Comparison of ENCODE assay signal across 23 mouse cellular contexts in the genomic region with DNA sequence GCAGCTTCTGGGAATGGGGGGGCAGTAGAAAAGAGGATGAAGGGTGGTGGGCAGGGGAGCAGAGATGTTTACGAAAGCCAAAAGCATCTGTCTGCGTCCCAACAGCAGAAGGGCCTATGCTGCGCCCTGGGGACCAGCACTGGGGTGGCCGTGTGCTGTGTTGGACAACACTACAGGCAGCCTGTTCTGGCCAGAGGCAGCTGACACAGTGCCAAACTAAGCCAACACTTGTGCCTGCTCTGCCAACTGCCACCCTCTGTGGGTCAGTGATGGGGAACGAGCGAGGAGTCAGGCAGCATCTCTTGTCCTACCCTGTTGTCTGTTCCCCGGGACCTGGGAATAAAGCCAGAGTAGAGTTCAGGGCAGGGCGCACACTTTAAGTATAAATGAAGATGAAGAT.
DNase-seq lines count a peak whose midpoint lies in the region; ATAC-seq and TF ChIP-seq lines count a peak whose summit lies in the region.
"Had no signal": no experiment of that assay in that cellular context is flagged by ENCODE, and none has a peak within 500 bp of the region (broad histone marks: within the 10 kb centered on the region; RNA-seq: fewer than 3 reads in every experiment).

No protein-coding gene starts in this region.

- H3K4me1 ChIP-seq in hindbrain, postnatal 0 days (ENCODE audit: insufficient read depth, low read length) = no peaks in the 10 kb centered on the region
- 0 out of 2 replicates have a peak, but pooled peaks cover 2% of the 10 kb centered on the region for H3K4me1 ChIP-seq in hindbrain, embryonic 10.5 days (replicated peaks)
- 0 out of 2 replicates have a peak, but pooled peaks cover 2% of the 10 kb centered on the region for H3K4me1 ChIP-seq in midbrain, postnatal 0 days (ENCODE audit: insufficient read depth, low read length)
- no peaks in the 10 kb centered on the region for H3K4me1 ChIP-seq in midbrain, embryonic 10.5 days
- H3K4me1 ChIP-seq: embryonic facial prominence, embryonic 15.5 days; heart, embryonic 15.5 days; liver, embryonic 13.5 days; midbrain, embryonic 12.5 days had no signal

- no peak overlapping the region for H3K4me2 ChIP-seq in hindbrain, postnatal 0 days (ENCODE audit: low read depth, low read length)
- no peak overlapping the region for H3K4me2 ChIP-seq in midbrain, postnatal 0 days (ENCODE audit: low read depth, low read length, poor library complexity, severe bottlenecking)
- H3K4me2 ChIP-seq: embryonic facial prominence, embryonic 15.5 days; forebrain, embryonic 15.5 days; heart, embryonic 15.5 days; liver, embryonic 13.5 days; midbrain, embryonic 12.5 days had no signal

- no peak for TF ChIP-seq CTCF in hindbrain, postnatal 0 days (IDR thresholded peaks at IDR 0.05; ENCODE audit: low read depth)
- TF ChIP-seq CTCF in midbrain, postnatal 0 days (IDR thresholded peaks at IDR 0.05) = no peak

- 0 out of 2 replicates have a peak, but pooled peaks have one; percentile 33 for ATAC-seq in frontal cortex, adult (ENCODE audit: low TSS enrichment)
- ATAC-seq in hindbrain, postnatal 0 days = peak; percentile 66; the same call in 1 of the 2 replicates
- ATAC-seq in midbrain, postnatal 0 days (ENCODE audit: low FRiP score) = no peak

- H3K9me3 ChIP-seq in hindbrain, postnatal 0 days (ENCODE audit: low read length) = no peaks in the 10 kb centered on the region
- no peaks in the 10 kb centered on the region for H3K9me3 ChIP-seq in hindbrain, embryonic 10.5 days
- H3K9me3 ChIP-seq in midbrain, postnatal 0 days (ENCODE audit: low read length) = no peaks in the 10 kb centered on the region
- no peaks in the 10 kb centered on the region for H3K9me3 ChIP-seq in midbrain, embryonic 10.5 days (replicated peaks)
- H3K9me3 ChIP-seq: embryonic facial prominence, embryonic 15.5 days; forebrain, embryonic 15.5 days; heart, embryonic 15.5 days; liver, embryonic 13.5 days; midbrain, embryonic 12.5 days had no signal

- H3K36me3 ChIP-seq in hindbrain, postnatal 0 days (ENCODE audit: insufficient read depth, low read length) = no peaks in the 10 kb centered on the region
- H3K36me3 ChIP-seq in hindbrain, embryonic 10.5 days = no peaks in the 10 kb centered on the region
- no peaks in the 10 kb centered on the region for H3K36me3 ChIP-seq in midbrain, postnatal 0 days (ENCODE audit: insufficient read depth, low read length)
- H3K36me3 ChIP-seq in midbrain, embryonic 10.5 days = no peaks in the 10 kb centered on the region
- H3K36me3 ChIP-seq: embryonic facial prominence, embryonic 15.5 days; forebrain, embryonic 15.5 days; G1E; heart, embryonic 15.5 days; liver, embryonic 13.5 days; midbrain, embryonic 12.5 days had no signal

- 0 out of 2 replicates have a peak, but pooled peaks cover 3% of the 10 kb centered on the region for H3K27me3 ChIP-seq in hindbrain, postnatal 0 days (ENCODE audit: insufficient read depth, low read length)
- peaks cover 2% of the 10 kb centered on the region; the same call in 1 of the 2 replicates for H3K27me3 ChIP-seq in hindbrain, embryonic 10.5 days (ENCODE audit: insufficient read depth, poor library complexity, severe bottlenecking)
- H3K27me3 ChIP-seq in midbrain, postnatal 0 days (ENCODE audit: insufficient read depth, low read length) = no peaks in the 10 kb centered on the region
- H3K27me3 ChIP-seq in midbrain, embryonic 10.5 days (ENCODE audit: low read depth, poor library complexity, severe bottlenecking) = no peaks in the 10 kb centered on the region
- H3K27me3 ChIP-seq: forebrain, embryonic 15.5 days; liver, embryonic 13.5 days had no signal

- WGBS in hindbrain, postnatal 0 days = 56% methylated on average over 8 of the region's 8 CpGs
- WGBS in hindbrain, embryonic 10.5 days = 88% methylated on average over 8 of the region's 8 CpGs
- WGBS in midbrain, postnatal 0 days = 79% methylated on average over 8 of the region's 8 CpGs
- 90% methylated on average over 8 of the region's 8 CpGs for WGBS in midbrain, embryonic 10.5 days

- H3K4me3 ChIP-seq in hindbrain, postnatal 0 days (ENCODE audit: low read length) = no peak overlapping the region
- no peak overlapping the region for H3K4me3 ChIP-seq in hindbrain, embryonic 10.5 days
- no peak overlapping the region for H3K4me3 ChIP-seq in midbrain, postnatal 0 days (ENCODE audit: low read depth, low read length)
- no peak overlapping the region for H3K4me3 ChIP-seq in midbrain, embryonic 10.5 days
- H3K4me3 ChIP-seq: embryonic facial prominence, embryonic 15.5 days; forebrain, embryonic 15.5 days; heart, embryonic 15.5 days; liver, embryonic 13.5 days; midbrain, embryonic 12.5 days had no signal

- no peak for DNase-seq in frontal cortex, postnatal 14 days (ENCODE audit: low spot score in 2 of 2)
- DNase-seq in hindbrain, postnatal 0 days (ENCODE audit: low spot score) = peak; percentile 69
- no peak for DNase-seq in hindbrain, embryonic 10.5 days (ENCODE audit: low spot score)
- peak; percentile 59 for DNase-seq in midbrain, postnatal 0 days (ENCODE audit: low spot score)
- DNase-seq in midbrain, embryonic 10.5 days (ENCODE audit: low spot score) = no peak
- DNase-seq in cerebellum, postnatal 36 days = peak; percentile 20 to 25
- DNase-seq: adrenal gland, adult 8-10 months; B cell, adult 2 months; heart, postnatal 36 days; kidney, adult 2 months; layer of hippocampus, postnatal 36 days; liver, embryonic 13.5 days; lung, adult 2 months; lung, postnatal 14 days; thymus, adult 2 months had no signal

- no peak overlapping the region for H3K27ac ChIP-seq in hindbrain, postnatal 0 days
- H3K27ac ChIP-seq in hindbrain, embryonic 10.5 days = no peak overlapping the region
- no peak overlapping the region for H3K27ac ChIP-seq in midbrain, postnatal 0 days (ENCODE audit: low read depth, low read length)
- H3K27ac ChIP-seq in midbrain, embryonic 10.5 days (replicated peaks) = no peak overlapping the region
- H3K27ac ChIP-seq: embryonic facial prominence, embryonic 15.5 days; forebrain, embryonic 15.5 days; heart, embryonic 15.5 days; kidney, postnatal 0 days; liver, embryonic 13.5 days; midbrain, embryonic 12.5 days; stomach, postnatal 0 days had no signal

- no peak overlapping the region for H3K9ac ChIP-seq in hindbrain, postnatal 0 days (replicated peaks; ENCODE audit: low read length)
- H3K9ac ChIP-seq in midbrain, postnatal 0 days (replicated peaks; ENCODE audit: low read length, poor library complexity, severe bottlenecking) = no peak overlapping the region
- H3K9ac ChIP-seq: embryonic facial prominence, embryonic 15.5 days; heart, embryonic 15.5 days; liver, embryonic 13.5 days; midbrain, embryonic 12.5 days had no signal

Comparison
In these comparisons a context has a peak if more than half of its experiments do, and no peak if none do; other contexts are left out.
1. DNase-seq: peak in hindbrain, postnatal 0 days (single experiment), midbrain, postnatal 0 days (single experiment) and cerebellum, postnatal 36 days (2 of 2); none in frontal cortex, postnatal 14 days (0 of 2), hindbrain, embryonic 10.5 days (single experiment) and midbrain, embryonic 10.5 days (single experiment).